Mouse (Mus musculus) G1E-ER4 (cell line): ENCODE data around the gene Acbd3. TPM values are rescaled to one million over a fixed set of nuclear protein-coding genes. Genes with fewer than 3 reads are reported as not detected.

Experiments
- GATA1 ChIP-seq: IDR thresholded peaks from one replicate; pipeline ENCODE4 v1.8.0; 2012; ENCODE audit warnings: low read length, inconsistent platforms
- polyA plus RNA-seq: library from polyadenylated mRNA; stranded (reverse); fragments of >175 nt; gene quantifications from 2 replicates; pipeline ENCODE4 v1.2.3, GENCODE M21; 2012

Gene Acbd3
- polyA plus RNA-seq, 1 experiment: 10.9 TPM

GRCm38 (mm10) chr1:180774664-180775063, 48.8 kb downstream of the Acbd3 start:
- no peak for TF ChIP-seq GATA1

GRCm38 (mm10) chr1:180775317-180775716, 49.5 kb downstream of the Acbd3 start:
- no peak for TF ChIP-seq GATA1

DNA sequence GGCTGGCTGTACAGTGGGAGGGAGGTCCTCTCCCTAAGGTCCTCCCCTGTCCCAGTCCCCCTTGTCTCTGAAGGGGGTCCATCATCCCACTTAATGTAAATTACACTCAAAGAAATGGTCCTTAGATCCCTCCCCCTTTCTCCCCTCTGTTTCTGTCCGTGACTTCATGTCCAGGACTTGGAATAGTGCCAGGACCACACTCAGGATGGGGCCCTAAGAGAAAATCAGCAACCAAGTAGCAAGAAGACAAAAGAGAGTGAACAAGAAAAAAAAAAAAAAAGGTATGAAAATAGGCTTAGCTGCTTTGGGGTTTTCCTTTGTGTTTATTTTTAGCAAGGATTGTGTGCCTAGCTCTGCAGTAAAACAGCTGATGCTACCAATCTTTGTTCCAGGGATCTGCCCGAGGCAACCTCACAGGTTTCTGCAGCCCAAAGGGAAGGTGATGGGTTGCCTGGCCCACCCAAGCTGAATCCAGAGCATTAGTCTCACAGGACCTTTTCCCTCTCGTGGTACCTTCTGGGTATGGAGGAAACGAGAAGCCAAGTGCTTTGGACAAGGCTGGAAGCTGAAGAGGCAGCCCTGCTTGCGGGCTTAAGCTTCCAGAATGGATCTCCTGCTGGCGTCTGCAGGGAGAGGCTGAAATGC, 50.1 kb downstream of the Acbd3 start:
- TF ChIP-seq GATA1: no peak

DNA sequence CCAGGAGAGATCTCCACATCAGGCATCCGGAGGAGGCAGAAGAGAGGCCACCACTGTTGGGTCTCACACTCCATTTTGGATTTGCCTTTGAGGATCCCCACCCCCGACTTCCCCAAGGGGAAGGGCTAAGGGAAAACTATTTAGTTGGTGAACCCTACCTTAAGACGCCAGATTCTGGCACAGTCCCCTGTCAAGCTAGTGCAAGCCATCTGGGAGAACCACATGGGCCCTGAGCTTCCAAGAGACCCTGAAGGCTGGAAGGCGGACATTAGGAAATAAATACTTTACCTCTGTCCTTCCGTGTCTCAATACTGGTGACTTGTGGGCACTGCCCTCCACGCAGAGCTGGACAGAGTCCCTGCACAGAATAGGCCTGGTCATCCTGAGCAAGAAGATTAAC, 50.7 kb downstream of the Acbd3 start:
- TF ChIP-seq GATA1: no peak

DNA sequence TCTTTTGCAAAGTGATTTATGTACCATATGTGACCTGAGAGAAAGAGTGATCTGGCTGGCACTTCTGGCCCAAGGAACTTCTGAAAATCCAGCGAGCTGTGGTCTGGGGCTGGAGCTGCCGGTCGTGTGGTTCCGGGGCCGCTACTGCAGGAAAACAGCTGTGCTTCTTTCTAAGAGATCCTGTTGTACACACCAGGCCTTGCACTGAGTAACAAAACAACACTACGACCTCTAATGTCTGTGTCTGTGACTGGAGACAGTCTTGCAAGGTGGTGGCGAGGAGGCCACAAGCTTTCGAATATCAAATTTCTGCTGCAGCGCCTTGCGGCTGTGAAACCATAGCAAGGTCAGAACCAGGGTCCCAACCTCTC, 51.4 kb downstream of the Acbd3 start:
- TF ChIP-seq GATA1: no peak

- no peak for TF ChIP-seq GATA1
These were observed 52.0 kb downstream of the Acbd3 start for GRCm38 (mm10) chr1:180777660-180778402.

DNA sequence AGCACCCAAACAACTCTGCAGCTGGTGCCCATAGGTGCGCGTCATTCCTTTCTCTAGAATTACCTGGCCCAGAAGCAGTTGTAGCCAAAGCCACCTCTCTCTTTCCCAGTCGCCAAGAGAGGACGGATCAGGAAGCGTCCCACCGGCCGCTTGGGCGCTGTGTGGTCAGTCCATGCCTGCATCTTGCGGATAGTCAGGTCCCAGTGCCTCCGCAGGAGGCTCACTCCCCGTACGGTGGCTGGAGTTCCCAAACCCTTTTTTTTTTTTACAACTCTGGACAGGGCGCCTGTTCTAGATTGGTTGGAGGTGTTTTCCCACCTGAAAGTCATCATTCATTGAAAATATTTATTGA, 52.5 kb downstream of the Acbd3 start:
- no peak for TF ChIP-seq GATA1

- no peak for TF ChIP-seq GATA1
These were observed 53.1 kb downstream of the Acbd3 start for GRCm38 (mm10) chr1:180778941-180779340.

GRCm38 (mm10) chr1:180780291-180780690, 54.4 kb downstream of the Acbd3 start:
- TF ChIP-seq GATA1: no peak

DNA sequence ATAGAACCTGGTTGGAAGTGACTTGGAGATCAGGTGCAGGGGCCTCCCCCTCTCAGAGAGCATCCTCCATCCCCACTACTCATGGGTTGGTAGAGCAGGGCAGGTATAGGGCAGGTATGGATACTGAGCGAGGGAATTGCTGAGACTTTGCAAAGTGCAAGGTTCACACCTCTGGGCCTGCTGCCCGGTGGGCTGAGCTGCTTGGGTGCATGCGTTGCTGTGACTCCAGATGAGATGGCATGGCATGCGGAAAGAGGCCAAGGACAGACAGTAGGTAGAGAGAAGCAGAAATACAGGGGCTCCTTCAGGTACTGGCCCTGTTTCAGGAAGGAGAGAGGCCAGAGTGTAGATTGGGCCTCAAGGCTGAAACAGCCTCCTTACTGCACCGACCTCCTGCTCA, 55.4 kb downstream of the Acbd3 start:
- no peak for TF ChIP-seq GATA1

- TF ChIP-seq GATA1: no peak
These were observed 57.2 kb downstream of the Acbd3 start for GRCm38 (mm10) chr1:180782906-180783579.

GRCm38 (mm10) chr1:180783580-180783928, 57.7 kb downstream of the Acbd3 start:
- TF ChIP-seq GATA1: no peak

DNA sequence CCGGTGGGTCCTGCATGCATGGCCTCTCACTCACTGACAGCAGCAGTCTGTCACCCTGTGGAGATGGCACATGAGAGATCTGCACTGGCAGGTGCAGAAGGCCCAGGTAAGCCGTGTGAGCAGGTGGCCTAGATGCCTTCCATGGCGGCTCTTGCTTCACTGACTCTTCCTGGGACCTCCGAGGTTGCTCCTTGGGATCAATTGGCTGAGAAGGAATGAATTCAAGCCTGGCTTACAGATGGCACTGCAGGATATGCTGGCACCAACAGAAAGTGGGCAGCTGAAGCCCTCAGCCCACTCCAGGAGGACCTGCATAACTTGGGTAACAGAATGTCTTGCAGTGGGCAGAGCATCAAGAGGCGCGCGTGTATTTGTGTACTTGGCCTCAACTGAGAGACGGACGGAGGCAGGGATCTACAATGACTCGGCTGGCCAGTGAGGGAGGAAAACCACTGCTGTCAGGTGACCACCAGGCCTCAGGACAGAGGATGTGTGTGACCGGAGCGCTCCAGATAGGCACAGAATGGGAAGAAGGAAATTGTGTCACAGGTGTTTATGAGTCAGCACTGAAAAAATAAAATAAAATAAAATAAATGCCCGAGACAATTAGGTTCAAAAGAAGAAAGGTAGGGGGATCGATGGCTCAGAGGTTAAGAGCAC, 66.1 kb downstream of the Acbd3 start:
- no peak for TF ChIP-seq GATA1

DNA sequence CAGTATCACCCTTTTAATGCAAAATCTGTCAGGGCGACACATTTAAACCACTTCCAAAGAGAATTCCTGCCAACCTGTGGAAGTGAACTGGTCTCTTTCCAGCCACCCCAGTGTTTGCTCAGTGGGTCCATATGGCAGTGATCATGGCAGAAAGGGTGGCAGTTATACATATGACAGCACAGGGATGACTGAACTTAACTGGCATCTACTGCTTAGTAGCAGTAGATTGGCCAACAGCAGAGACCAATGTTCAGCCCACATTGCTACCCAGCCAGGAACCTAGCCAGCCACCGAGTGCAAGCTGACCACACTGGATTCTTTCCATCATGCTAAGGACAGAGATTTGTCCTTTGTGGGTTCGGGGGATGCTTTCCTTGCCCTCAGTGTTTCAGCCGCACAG, 67.0 kb downstream of the Acbd3 start:
- no peak for TF ChIP-seq GATA1

GRCm38 (mm10) chr1:180793445-180794117, 67.7 kb downstream of the Acbd3 start:
- TF ChIP-seq GATA1: no peak

- no peak for TF ChIP-seq GATA1
These were observed 68.3 kb downstream of the Acbd3 start for GRCm38 (mm10) chr1:180794170-180794569.
